Mouse (Mus musculus): ENCODE data around the gene Dnajc7. TPM values are rescaled to one million over a fixed set of nuclear protein-coding genes. Genes with fewer than 3 reads are reported as not detected.

Gene Dnajc7
- polyA plus RNA-seq, 1 experiment from 2014 or later, result 69.9 TPM

DNA sequence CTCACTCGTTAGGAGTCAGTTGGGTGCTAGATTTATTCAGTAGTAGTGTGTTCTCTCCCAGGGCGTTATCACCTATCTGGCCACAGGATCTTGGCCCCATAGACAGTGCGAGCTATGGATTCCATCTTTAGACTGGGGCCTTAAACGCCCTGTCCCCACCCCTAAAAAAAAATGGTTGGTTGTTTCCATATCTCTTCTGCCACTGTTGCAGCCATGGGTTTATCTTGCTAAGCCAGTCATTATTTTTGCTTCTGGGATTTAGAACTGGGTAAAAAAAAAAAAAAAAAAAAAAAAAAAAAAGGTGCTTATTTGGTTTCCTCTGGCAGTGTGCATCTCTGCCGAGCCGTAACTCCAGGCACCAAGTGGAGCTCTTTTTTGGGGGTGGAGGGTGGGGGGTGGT is 55.3 kb downstream of the Dnajc7 start:
- no peak for ATAC-seq (ENCODE audit: insufficient number of reproducible peaks, low FRiP score, low TSS enrichment, low read depth)
- Histone ChIP-seq H3K27ac (replicated peaks; ENCODE audit: low read depth, low read length) (no peak overlapping the region), H3K9ac (ENCODE audit: low read length) (no peak overlapping the region), H3K9me3 (ENCODE audit: control insufficient read depth, low read length) (no peaks in the 10 kb centered on the region), H3K4me3 (ENCODE audit: low read depth, low read length) (no peak overlapping the region), H3K36me3 (ENCODE audit: control insufficient read depth, insufficient read depth, low read length) (no peaks in the 10 kb centered on the region), H3K27me3 (ENCODE audit: control insufficient read depth, insufficient read depth, low read length) (no peaks in the 10 kb centered on the region), H3K4me1 (ENCODE audit: control insufficient read depth, insufficient read depth, low read length) (no peaks in the 10 kb centered on the region), H3K4me2 (ENCODE audit: low read depth, severe bottlenecking) (no peak overlapping the region)
- WGBS, result 87% methylated on average over 6 of the region's 6 CpGs
- DNase-seq (ENCODE audit: low spot score), result no peak

- no peak overlapping the region for H3K9ac ChIP-seq (ENCODE audit: low read length)
- H3K4me3 ChIP-seq (ENCODE audit: low read depth, low read length), result no peak overlapping the region
- H3K27me3 ChIP-seq (ENCODE audit: control insufficient read depth, insufficient read depth, low read length), result no peaks in the 10 kb centered on the region
- WGBS, result 83% methylated on average over 15 of the region's 15 CpGs
- DNase-seq (ENCODE audit: low spot score), result no peak
- no peaks in the 10 kb centered on the region for H3K4me1 ChIP-seq (ENCODE audit: control insufficient read depth, insufficient read depth, low read length)
- H3K27ac ChIP-seq (replicated peaks; ENCODE audit: low read depth, low read length), result no peak overlapping the region
- no peaks in the 10 kb centered on the region for H3K9me3 ChIP-seq (ENCODE audit: control insufficient read depth, low read length)
- ATAC-seq (ENCODE audit: insufficient number of reproducible peaks, low FRiP score, low TSS enrichment, low read depth), result no peak
- H3K36me3 ChIP-seq (ENCODE audit: control insufficient read depth, insufficient read depth, low read length), result no peaks in the 10 kb centered on the region
- H3K4me2 ChIP-seq (ENCODE audit: low read depth, severe bottlenecking), result no peak overlapping the region
These were observed 55.7 kb downstream of the Dnajc7 start for GRCm38 (mm10) chr11:100564297-100564696.

DNA sequence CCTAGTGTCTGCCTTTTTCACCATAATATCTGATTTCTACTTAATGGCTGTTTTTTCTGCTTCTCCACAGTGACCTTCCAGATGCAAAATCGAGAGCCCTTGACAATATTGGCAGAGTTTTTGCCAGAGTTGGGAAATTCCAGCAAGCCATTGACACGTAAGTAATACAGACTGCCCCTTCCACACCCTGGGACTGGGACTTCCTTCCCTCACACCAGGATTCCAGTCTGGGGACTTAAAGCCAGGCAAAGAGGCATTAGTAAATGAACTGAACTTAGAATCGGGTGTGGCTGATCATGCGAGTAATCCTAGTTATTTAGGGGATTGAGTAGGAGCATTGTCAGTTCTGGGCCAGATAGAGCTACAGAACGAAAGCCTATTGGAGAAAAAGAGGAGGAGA is 58.2 kb downstream of the Dnajc7 start:
- no peaks in the 10 kb centered on the region for H3K4me1 ChIP-seq (ENCODE audit: control insufficient read depth, insufficient read depth, low read length)
- no peaks in the 10 kb centered on the region for H3K9me3 ChIP-seq (ENCODE audit: control insufficient read depth, low read length)
- ATAC-seq (ENCODE audit: insufficient number of reproducible peaks, low FRiP score, low TSS enrichment, low read depth) (no peak), DNase-seq (ENCODE audit: low spot score) (no peak)
- no peak overlapping the region for H3K9ac ChIP-seq (ENCODE audit: low read length)
- H3K4me3 ChIP-seq (ENCODE audit: low read depth, low read length), result no peak overlapping the region
- H3K4me2 ChIP-seq (ENCODE audit: low read depth, severe bottlenecking), result no peak overlapping the region
- H3K27me3 ChIP-seq (ENCODE audit: control insufficient read depth, insufficient read depth, low read length), result no peaks in the 10 kb centered on the region
- H3K27ac ChIP-seq (replicated peaks; ENCODE audit: low read depth, low read length), result no peak overlapping the region
- 78% methylated on average over 5 of the region's 5 CpGs for WGBS
- no peaks in the 10 kb centered on the region for H3K36me3 ChIP-seq (ENCODE audit: control insufficient read depth, insufficient read depth, low read length)

- H3K4me1 ChIP-seq (ENCODE audit: control insufficient read depth, insufficient read depth, low read length), result no peaks in the 10 kb centered on the region
- H3K9me3 ChIP-seq (ENCODE audit: control insufficient read depth, low read length), result no peaks in the 10 kb centered on the region
- H3K27ac ChIP-seq (replicated peaks; ENCODE audit: low read depth, low read length), result no peak overlapping the region
- H3K9ac ChIP-seq (ENCODE audit: low read length), result no peak overlapping the region
- H3K36me3 ChIP-seq (ENCODE audit: control insufficient read depth, insufficient read depth, low read length), result no peaks in the 10 kb centered on the region
- no peak overlapping the region for H3K4me2 ChIP-seq (ENCODE audit: low read depth, severe bottlenecking)
- 41% methylated on average over 7 of the region's 7 CpGs for WGBS
- no peak for DNase-seq (ENCODE audit: low spot score)
- H3K27me3 ChIP-seq (ENCODE audit: control insufficient read depth, insufficient read depth, low read length), result no peaks in the 10 kb centered on the region
- no peak overlapping the region for H3K4me3 ChIP-seq (ENCODE audit: low read depth, low read length)
- no peak for ATAC-seq (ENCODE audit: insufficient number of reproducible peaks, low FRiP score, low TSS enrichment, low read depth)
These were observed 60.5 kb downstream of the Dnajc7 start for GRCm38 (mm10) chr11:100559476-100559875.

GRCm38 (mm10) chr11:100557563-100557962 is 62.4 kb downstream of the Dnajc7 start:
- H3K9ac ChIP-seq (ENCODE audit: low read length), result no peak overlapping the region
- no peak overlapping the region for H3K4me3 ChIP-seq (ENCODE audit: low read depth, low read length)
- H3K9me3 ChIP-seq (ENCODE audit: control insufficient read depth, low read length), result no peaks in the 10 kb centered on the region
- H3K4me2 ChIP-seq (ENCODE audit: low read depth, severe bottlenecking), result no peak overlapping the region
- H3K27ac ChIP-seq (replicated peaks; ENCODE audit: low read depth, low read length), result no peak overlapping the region
- no peaks in the 10 kb centered on the region for H3K36me3 ChIP-seq (ENCODE audit: control insufficient read depth, insufficient read depth, low read length)
- ATAC-seq (ENCODE audit: insufficient number of reproducible peaks, low FRiP score, low TSS enrichment, low read depth) (no peak), DNase-seq (ENCODE audit: low spot score) (no peak)
- no peaks in the 10 kb centered on the region for H3K4me1 ChIP-seq (ENCODE audit: control insufficient read depth, insufficient read depth, low read length)
- WGBS, result 71% methylated on average over 3 of the region's 3 CpGs
- no peaks in the 10 kb centered on the region for H3K27me3 ChIP-seq (ENCODE audit: control insufficient read depth, insufficient read depth, low read length)

DNA sequence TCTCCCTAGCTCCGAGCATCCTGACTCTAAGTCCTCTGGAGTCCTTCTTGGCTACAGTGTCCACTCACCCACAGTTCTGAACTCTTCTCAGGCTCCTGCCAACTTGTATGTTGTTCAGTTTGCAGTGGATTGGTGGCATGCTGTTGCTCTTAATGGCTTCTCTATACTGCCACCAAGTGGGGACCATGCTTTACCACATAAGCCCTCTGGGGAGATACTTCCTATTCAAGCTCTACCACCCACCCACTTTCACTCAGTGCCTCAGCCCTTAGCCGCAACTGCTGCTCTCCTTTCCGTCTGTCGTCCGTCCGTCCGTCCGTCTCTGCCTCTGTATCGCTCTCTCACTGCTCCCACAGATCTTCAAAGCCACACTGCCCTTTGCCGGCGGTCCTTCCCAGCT is 64.4 kb downstream of the Dnajc7 start:
- H3K4me3 ChIP-seq (ENCODE audit: low read depth, low read length), result no peak overlapping the region
- 19% methylated on average over 11 of the region's 11 CpGs for WGBS

GRCm38 (mm10) chr11:100552842-100553241 is 67.1 kb downstream of the Dnajc7 start:
- no peaks in the 10 kb centered on the region for H3K9me3 ChIP-seq (ENCODE audit: control insufficient read depth, low read length)
- no peak for DNase-seq (ENCODE audit: low spot score)
- no peak overlapping the region for H3K4me2 ChIP-seq (ENCODE audit: low read depth, severe bottlenecking)
- 85% methylated on average over 4 of the region's 4 CpGs for WGBS
- H3K36me3 ChIP-seq (ENCODE audit: control insufficient read depth, insufficient read depth, low read length), result no peaks in the 10 kb centered on the region
- H3K9ac ChIP-seq (ENCODE audit: low read length), result no peak overlapping the region
- H3K27ac ChIP-seq (replicated peaks; ENCODE audit: low read depth, low read length), result no peak overlapping the region
- H3K27me3 ChIP-seq (ENCODE audit: control insufficient read depth, insufficient read depth, low read length), result no peaks in the 10 kb centered on the region
- H3K4me3 ChIP-seq (ENCODE audit: low read depth, low read length), result no peak overlapping the region
- no peaks in the 10 kb centered on the region for H3K4me1 ChIP-seq (ENCODE audit: control insufficient read depth, insufficient read depth, low read length)
- no peak for ATAC-seq (ENCODE audit: insufficient number of reproducible peaks, low FRiP score, low TSS enrichment, low read depth)

More for the DNA sequence above, 64.4 kb downstream of the Dnajc7 start:
- H3K27me3 ChIP-seq (ENCODE audit: control insufficient read depth, insufficient read depth, low read length), result no peaks in the 10 kb centered on the region
- no peak overlapping the region for H3K9ac ChIP-seq (ENCODE audit: low read length)
- H3K4me1 ChIP-seq (ENCODE audit: control insufficient read depth, insufficient read depth, low read length), result no peaks in the 10 kb centered on the region
- H3K27ac ChIP-seq (replicated peaks; ENCODE audit: low read depth, low read length), result no peak overlapping the region
- no peak overlapping the region for H3K4me2 ChIP-seq (ENCODE audit: low read depth, severe bottlenecking)
- DNase-seq (ENCODE audit: low spot score) (peak; percentile 54), ATAC-seq (ENCODE audit: insufficient number of reproducible peaks, low FRiP score, low TSS enrichment, low read depth) (no peak)
- H3K9me3 ChIP-seq (ENCODE audit: control insufficient read depth, low read length), result no peaks in the 10 kb centered on the region
- H3K36me3 ChIP-seq (ENCODE audit: control insufficient read depth, insufficient read depth, low read length), result no peaks in the 10 kb centered on the region

DNA sequence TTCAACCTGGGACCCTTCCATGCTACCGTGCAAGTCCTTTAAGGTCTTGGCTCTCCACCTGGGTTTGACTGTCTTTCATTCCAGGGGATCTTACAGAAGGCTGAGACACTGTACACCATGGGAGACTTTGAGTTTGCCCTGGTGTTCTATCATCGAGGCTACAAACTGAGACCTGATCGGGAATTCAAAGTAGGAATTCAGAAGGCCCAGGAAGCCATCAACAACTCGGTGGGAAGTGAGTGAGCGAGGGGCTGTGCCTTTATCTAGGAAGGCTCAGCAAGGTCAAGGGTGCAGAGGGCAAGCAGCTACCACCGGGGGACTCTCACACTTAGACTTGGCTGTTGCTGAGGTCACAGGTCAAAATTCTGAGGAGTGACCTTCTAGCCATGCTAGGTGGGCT is 69.9 kb downstream of the Dnajc7 start:
- Histone ChIP-seq H3K36me3 (ENCODE audit: control insufficient read depth, insufficient read depth, low read length) (no peaks in the 10 kb centered on the region), H3K4me1 (ENCODE audit: control insufficient read depth, insufficient read depth, low read length) (0 out of 2 replicates have a peak, but pooled peaks cover 1% of the 10 kb centered on the region), H3K9ac (ENCODE audit: low read length) (no peak overlapping the region), H3K27me3 (ENCODE audit: control insufficient read depth, insufficient read depth, low read length) (no peaks in the 10 kb centered on the region), H3K4me3 (ENCODE audit: low read depth, low read length) (no peak overlapping the region), H3K27ac (replicated peaks; ENCODE audit: low read depth, low read length) (no peak overlapping the region), H3K4me2 (ENCODE audit: low read depth, severe bottlenecking) (no peak overlapping the region), H3K9me3 (ENCODE audit: control insufficient read depth, low read length) (no peaks in the 10 kb centered on the region)
- DNase-seq (ENCODE audit: low spot score) (no peak), ATAC-seq (ENCODE audit: insufficient number of reproducible peaks, low FRiP score, low TSS enrichment, low read depth) (no peak)
- 68% methylated on average over 6 of the region's 6 CpGs for WGBS

- no peak for DNase-seq (ENCODE audit: low spot score)
- WGBS, result 86% methylated on average over 8 of the region's 8 CpGs
These were observed 70.5 kb downstream of the Dnajc7 start for GRCm38 (mm10) chr11:100549466-100549865.

More at GRCm38 (mm10) chr11:100549466-100549865, 70.5 kb downstream of the Dnajc7 start:
- H3K9ac ChIP-seq (ENCODE audit: low read length), result no peak overlapping the region
- H3K36me3 ChIP-seq (ENCODE audit: control insufficient read depth, insufficient read depth, low read length), result no peaks in the 10 kb centered on the region
- H3K4me3 ChIP-seq (ENCODE audit: low read depth, low read length), result no peak overlapping the region
- H3K9me3 ChIP-seq (ENCODE audit: control insufficient read depth, low read length), result no peaks in the 10 kb centered on the region
- H3K27me3 ChIP-seq (ENCODE audit: control insufficient read depth, insufficient read depth, low read length), result no peaks in the 10 kb centered on the region
- no peak overlapping the region for H3K27ac ChIP-seq (replicated peaks; ENCODE audit: low read depth, low read length)
- no peak for ATAC-seq (ENCODE audit: insufficient number of reproducible peaks, low FRiP score, low TSS enrichment, low read depth)
- H3K4me1 ChIP-seq (ENCODE audit: control insufficient read depth, insufficient read depth, low read length), result 0 out of 2 replicates have a peak, but pooled peaks cover 2% of the 10 kb centered on the region
- H3K4me2 ChIP-seq (ENCODE audit: low read depth, severe bottlenecking), result no peak overlapping the region

Measured in limb, embryonic 11.5 days (tissue).